Mouse (Mus musculus) heart, embryonic 11.5 days (tissue): ENCODE measurements around the gene Iqsec1. TPM values are rescaled to one million over a fixed set of nuclear protein-coding genes. Genes with fewer than 3 reads are reported as not detected.
A peak's percentile ranks its signal among the peaks of the same experiment; 100 is the strongest.

ENCODE experiments used
- ATAC-seq: fragments of 200-750 bp; cut with Nextera tagmentation; replicated peaks from 2 replicates; pipeline ENCODE4 v1.8.0; 2017; ENCODE audit warnings: moderate library complexity; ENCODE audit not compliant: insufficient number of reproducible peaks, low FRiP score, low TSS enrichment
- H3K27ac ChIP-seq: fragments of 300-500 bp; sonication (generic); 2 replicates; pipeline ENCODE4 v1.5.1; 2014; ENCODE audit warnings: mild to moderate bottlenecking, low read depth, low read length
- H3K27me3 ChIP-seq: fragments of 300-500 bp; sonication (generic); 2 replicates; pipeline ENCODE4 v1.6.1; 2014; ENCODE audit warnings: mild to moderate bottlenecking, low read length, mixed read lengths; ENCODE audit not compliant: control insufficient read depth, insufficient read depth
- H3K36me3 ChIP-seq: fragments of 300-500 bp; sonication (generic); 2 replicates; pipeline ENCODE4 v1.6.1; 2014; ENCODE audit warnings: mild to moderate bottlenecking, low read length, moderate library complexity, mixed read lengths; ENCODE audit not compliant: control insufficient read depth, insufficient read depth
- H3K4me1 ChIP-seq: fragments of 300-500 bp; sonication (generic); 2 replicates; pipeline ENCODE4 v1.6.1; 2014; ENCODE audit warnings: low read length; ENCODE audit not compliant: control insufficient read depth, insufficient read depth
- H3K4me2 ChIP-seq: fragments of 300-500 bp; sonication (generic); 2 replicates; pipeline ENCODE4 v1.6.1; 2014; ENCODE audit warnings: mild to moderate bottlenecking, moderate library complexity
- H3K4me3 ChIP-seq: fragments of 300-500 bp; sonication (generic); 2 replicates; pipeline ENCODE4 v1.5.1; 2014; ENCODE audit warnings: low read depth, low read length
- H3K9ac ChIP-seq: fragments of 300-500 bp; sonication (generic); 2 replicates; pipeline ENCODE4 v1.6.1; 2014; ENCODE audit warnings: mild to moderate bottlenecking, low read depth, low read length, moderate library complexity
- H3K9me3 ChIP-seq: fragments of 300-500 bp; sonication (generic); replicated peaks from 2 replicates; pipeline ENCODE4 v1.6.1; 2016; ENCODE audit warnings: low read length; ENCODE audit not compliant: control insufficient read depth
- WGBS: fragments of 180-500 bp; shearing (Covaris S2); extraction: QIAGEN DNeasy Blood & Tissue Kit; methylation state at CpG from one replicate; pipeline ENCODE4 v1.1.7; 2014; ENCODE audit not compliant: insufficient replicate concordance; 5-methylcytosine and 5-hydroxymethylcytosine counted together
- polyA plus RNA-seq: library from polyadenylated mRNA; unstranded; fragments of >200 nt; fragmentation: Nextera tagmentation; extraction: Ambion mirVana; gene quantifications from 2 replicates; pipeline ENCODE4 v1.2.1, GENCODE M21; 2014

Gene Iqsec1
- polyA plus RNA-seq, 1 experiment from 2014 or later, result 18.1 TPM

DNA sequence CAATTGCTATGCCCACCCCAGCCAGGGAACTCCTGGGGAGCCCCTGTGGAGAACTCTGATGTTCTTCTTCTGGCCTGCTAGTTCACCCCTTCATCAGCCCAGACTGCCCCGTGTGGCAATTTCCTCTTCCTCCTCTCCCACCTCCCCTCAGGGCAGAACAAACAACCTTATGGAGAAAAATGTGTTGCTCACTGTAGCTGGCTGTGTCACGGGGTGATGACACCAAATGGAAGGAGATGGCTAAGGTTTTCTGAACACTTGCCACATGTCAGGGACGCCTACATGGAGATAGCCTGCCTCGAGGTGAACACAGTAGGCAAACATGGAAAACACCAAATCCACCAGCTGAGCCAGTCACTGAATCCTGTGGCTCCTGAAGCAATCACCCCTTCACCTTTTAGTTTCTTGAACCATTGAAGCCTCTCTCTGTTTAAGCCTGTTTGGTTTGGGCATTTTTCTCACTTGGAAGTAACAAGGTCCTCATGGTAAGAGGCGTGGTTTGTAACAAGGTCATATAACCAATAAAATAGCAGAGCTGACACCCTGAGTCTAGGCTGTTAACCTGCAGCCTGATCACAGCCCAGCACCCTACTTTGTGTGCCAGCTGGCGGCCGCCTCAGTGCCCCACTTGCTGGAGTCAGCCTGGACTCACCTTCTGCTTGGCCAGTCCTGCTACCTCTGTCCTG lies 233.4 kb downstream of the Iqsec1 start:
- Histone ChIP-seq H3K4me1 (peaks cover 26% of the 10 kb centered on the region), H3K4me2 (no peak overlapping the region), H3K36me3 (no peaks in the 10 kb centered on the region), H3K9ac (no peak overlapping the region), H3K27ac (no peak overlapping the region), H3K9me3 (no peaks in the 10 kb centered on the region), H3K4me3 (no peak overlapping the region), H3K27me3 (no peaks in the 10 kb centered on the region)
- WGBS, result 66% methylated on average over 7 of the region's 7 CpGs
- ATAC-seq, result no peak

DNA sequence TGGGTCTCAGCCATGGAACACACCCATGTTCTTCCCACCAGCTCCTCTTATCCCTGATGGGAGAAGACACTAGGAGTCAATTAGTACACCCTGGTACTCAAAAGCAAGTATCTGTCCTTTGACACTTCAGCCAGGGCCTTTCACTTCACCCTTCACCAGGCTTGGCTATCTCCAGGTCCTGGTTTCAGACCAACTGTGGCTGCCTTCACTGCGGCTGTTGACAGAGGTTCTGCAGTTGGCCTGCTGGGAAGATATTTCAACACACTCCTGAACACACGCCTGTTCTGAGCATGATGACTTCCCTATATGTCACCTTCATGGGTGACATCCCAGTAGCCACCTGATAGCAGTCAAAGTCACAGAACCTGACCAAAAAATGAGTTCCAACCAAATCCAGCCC lies 234.4 kb downstream of the Iqsec1 start:
- Histone ChIP-seq H3K36me3 (no peaks in the 10 kb centered on the region), H3K9me3 (no peaks in the 10 kb centered on the region), H3K4me2 (no peak overlapping the region), H3K4me3 (no peak overlapping the region), H3K27me3 (no peaks in the 10 kb centered on the region), H3K4me1 (peaks cover 32% of the 10 kb centered on the region), H3K9ac (no peak overlapping the region), H3K27ac (no peak overlapping the region)
- no peak for ATAC-seq
- 73% methylated on average over 2 of the region's 2 CpGs for WGBS

DNA sequence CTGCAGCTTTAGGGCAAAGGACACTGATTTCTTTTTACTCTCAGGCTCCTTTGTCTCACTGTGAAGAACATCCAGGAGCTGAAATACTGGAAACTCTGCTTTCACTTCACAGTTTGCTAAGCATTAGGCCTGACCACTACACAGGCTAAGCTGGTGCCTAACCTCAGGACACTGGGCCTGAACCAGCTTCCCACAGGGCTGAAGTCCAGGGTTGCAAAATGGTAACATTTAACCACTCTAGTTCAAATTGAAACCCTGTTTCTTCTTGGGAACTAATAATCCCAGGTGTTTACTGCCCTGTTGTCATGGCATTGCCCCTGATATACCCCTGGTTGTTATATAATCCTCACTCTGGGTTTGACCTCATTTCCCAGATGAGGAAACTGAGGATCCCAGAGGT lies 234.8 kb downstream of the Iqsec1 start:
- no peaks in the 10 kb centered on the region for H3K9me3 ChIP-seq
- H3K9ac ChIP-seq, result no peak overlapping the region
- H3K4me2 ChIP-seq, result no peak overlapping the region
- H3K4me1 ChIP-seq, result peaks cover 34% of the 10 kb centered on the region
- no peak for ATAC-seq
- H3K27me3 ChIP-seq, result no peaks in the 10 kb centered on the region
- H3K4me3 ChIP-seq, result no peak overlapping the region
- no peak overlapping the region for H3K27ac ChIP-seq
- H3K36me3 ChIP-seq, result no peaks in the 10 kb centered on the region

DNA sequence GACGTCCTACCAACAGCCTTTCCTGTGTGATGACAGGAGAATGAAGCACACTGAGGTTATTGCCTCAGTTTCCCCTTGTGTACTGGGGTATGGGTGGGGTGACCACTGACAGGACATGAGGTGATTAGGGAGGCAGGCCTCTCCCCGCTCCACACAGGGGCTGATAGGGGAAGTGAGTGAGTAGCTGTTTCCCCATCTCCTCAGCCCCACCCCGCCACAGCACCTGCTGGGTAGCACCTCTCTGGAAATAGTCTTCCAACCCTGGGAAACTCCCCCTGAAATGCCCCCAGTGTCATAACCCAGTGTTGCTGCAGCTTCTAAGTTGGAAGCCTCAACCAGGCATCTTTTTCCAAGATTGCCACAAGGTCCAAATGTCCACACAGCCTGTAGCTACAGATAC lies 236.9 kb downstream of the Iqsec1 start:
- Histone ChIP-seq H3K27me3 (no peaks in the 10 kb centered on the region), H3K27ac (no peak overlapping the region), H3K4me1 (peaks cover 41% of the 10 kb centered on the region), H3K36me3 (no peaks in the 10 kb centered on the region), H3K9me3 (no peaks in the 10 kb centered on the region), H3K9ac (no peak overlapping the region), H3K4me3 (no peak overlapping the region), H3K4me2 (no peak overlapping the region)
- no peak for ATAC-seq
- WGBS, result 68% methylated on average over 3 of the region's 3 CpGs

DNA sequence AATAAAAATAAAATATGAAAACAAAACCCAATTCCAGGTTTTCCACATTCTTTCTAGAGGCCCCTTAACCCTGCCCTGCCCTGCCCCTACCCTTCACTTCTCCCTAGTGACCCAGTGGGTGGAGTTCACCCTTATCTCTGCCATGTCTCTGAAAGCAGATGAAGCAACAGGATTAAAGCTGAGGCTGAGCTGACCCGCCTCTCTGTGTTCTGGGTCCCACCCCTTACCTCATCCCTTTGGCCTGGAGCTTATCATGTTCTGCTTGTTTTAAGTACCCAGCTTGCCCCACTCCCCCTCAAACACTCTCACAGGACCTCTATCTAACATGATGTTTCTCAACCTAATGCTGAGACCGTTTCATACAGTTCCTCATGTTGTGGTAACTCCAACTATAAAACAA lies 238.4 kb downstream of the Iqsec1 start:
- Histone ChIP-seq H3K4me2 (no peak overlapping the region), H3K27ac (no peak overlapping the region; the same call in 1 of the 2 replicates), H3K27me3 (no peaks in the 10 kb centered on the region), H3K4me3 (no peak overlapping the region), H3K9me3 (no peaks in the 10 kb centered on the region), H3K4me1 (peaks cover 49% of the 10 kb centered on the region), H3K9ac (no peak overlapping the region), H3K36me3 (no peaks in the 10 kb centered on the region)
- ATAC-seq, result peak; percentile 74; the same call in 1 of the 2 replicates
- 16% methylated on average over 2 of the region's 2 CpGs for WGBS

DNA sequence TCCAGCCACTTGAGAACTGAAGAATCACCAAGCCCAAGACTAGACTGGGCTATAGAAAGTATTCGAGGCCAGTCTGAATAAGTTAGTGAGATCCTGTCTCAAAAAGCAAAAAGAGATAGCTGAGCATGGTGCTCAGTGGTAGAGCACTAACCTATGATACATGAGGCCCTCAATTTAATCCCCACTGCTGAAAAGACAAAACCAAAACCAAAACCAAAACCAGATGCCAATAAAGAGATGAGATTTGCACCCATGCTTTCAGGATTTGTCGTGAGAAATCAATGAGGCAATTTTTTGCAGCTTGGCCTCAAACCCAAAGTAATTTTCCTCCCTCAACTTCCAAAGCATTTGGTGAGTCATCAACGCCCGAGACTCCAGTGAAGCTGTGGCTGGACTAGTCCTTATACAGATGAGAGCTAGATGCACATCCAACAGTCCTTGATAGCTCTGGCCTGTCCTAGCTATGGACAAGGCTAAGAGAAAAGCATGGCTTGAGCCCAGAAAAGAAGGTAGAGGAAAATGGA lies 239.0 kb downstream of the Iqsec1 start:
- H3K4me3 ChIP-seq, result no peak overlapping the region
- no peaks in the 10 kb centered on the region for H3K9me3 ChIP-seq
- H3K27ac ChIP-seq, result no peak overlapping the region; the same call in 1 of the 2 replicates
- no peak overlapping the region for H3K9ac ChIP-seq
- no peaks in the 10 kb centered on the region for H3K36me3 ChIP-seq
- peaks cover 49% of the 10 kb centered on the region for H3K4me1 ChIP-seq
- 76% methylated on average over 4 of the region's 4 CpGs for WGBS
- ATAC-seq, result no peak
- no peaks in the 10 kb centered on the region for H3K27me3 ChIP-seq
- no peak overlapping the region; the same call in 1 of the 2 replicates for H3K4me2 ChIP-seq

DNA sequence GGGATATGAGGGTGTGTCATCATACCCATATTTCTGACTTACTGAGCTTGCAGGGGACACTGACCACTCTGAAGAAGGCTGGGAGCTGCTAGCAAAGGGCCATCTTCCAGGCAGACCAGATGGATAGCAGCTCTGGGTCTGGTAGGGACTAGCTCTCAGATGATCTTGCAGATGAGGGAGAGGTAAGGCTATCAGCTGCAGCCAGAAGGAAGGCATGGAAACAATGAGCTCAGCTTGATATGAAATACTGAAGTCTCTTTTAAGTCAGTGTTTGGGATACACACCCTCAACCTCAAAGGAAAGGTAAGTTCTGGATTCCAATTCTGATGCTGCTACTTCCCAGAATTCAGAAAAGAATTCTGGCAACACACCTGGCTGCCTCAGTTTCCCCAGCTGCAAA lies 239.5 kb downstream of the Iqsec1 start:
- H3K9ac ChIP-seq, result no peak overlapping the region
- H3K9me3 ChIP-seq, result no peaks in the 10 kb centered on the region
- H3K4me2 ChIP-seq, result no peak overlapping the region
- H3K36me3 ChIP-seq, result no peaks in the 10 kb centered on the region
- peaks cover 46% of the 10 kb centered on the region for H3K4me1 ChIP-seq
- H3K27ac ChIP-seq, result no peak overlapping the region
- H3K4me3 ChIP-seq, result no peak overlapping the region
- H3K27me3 ChIP-seq, result no peaks in the 10 kb centered on the region
- ATAC-seq, result no peak

DNA sequence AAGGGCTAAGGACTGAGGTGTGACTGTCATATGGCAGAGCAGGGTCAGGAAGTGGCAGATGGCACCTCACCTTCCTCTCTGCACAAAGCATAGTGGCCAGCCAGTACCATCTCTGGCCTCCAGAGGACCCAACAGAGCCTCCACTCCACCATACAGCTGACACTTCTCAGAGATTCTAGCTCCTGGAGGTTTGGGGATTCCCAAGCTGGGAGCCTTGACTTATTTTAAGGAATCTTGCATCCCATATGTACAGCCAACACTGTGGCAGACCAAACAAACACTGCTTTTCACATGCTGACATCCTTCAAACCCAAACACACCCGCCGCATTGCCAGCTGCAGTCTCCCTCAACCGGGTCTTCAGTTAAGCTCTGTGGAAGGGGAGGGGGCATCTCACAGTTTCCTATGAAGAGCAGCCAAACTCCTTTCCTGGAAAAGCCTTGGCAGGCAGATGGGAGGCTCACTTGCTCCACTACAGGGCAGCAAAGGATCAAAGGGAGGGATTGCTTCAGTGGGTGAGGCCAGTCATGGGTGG lies 242.1 kb downstream of the Iqsec1 start:
- Histone ChIP-seq H3K27me3 (no peaks in the 10 kb centered on the region), H3K4me1 (peaks cover 43% of the 10 kb centered on the region), H3K9ac (no peak overlapping the region), H3K36me3 (no peaks in the 10 kb centered on the region), H3K27ac (no peak overlapping the region), H3K4me3 (no peak overlapping the region), H3K4me2 (no peak overlapping the region), H3K9me3 (no peaks in the 10 kb centered on the region)
- ATAC-seq, result no peak
- 71% methylated on average over 3 of the region's 3 CpGs for WGBS
